Mouse (Mus musculus) midbrain, embryonic 11.5 days (tissue): ENCODE measurements around the gene Bbip1. TPM values are rescaled to one million over a fixed set of nuclear protein-coding genes. Genes with fewer than 3 reads are reported as not detected.

Experiments used
- ATAC-seq: fragments of 200-750 bp; cut with Nextera tagmentation; 2 replicates; pipeline ENCODE4 v1.8.0; 2017; ENCODE audit warnings: moderate TSS enrichment, moderate library complexity; ENCODE audit not compliant: low FRiP score
- DNase-seq: peaks from one replicate; pipeline ENCODE4 v3.0.0; 2015; ENCODE audit warnings: low spot score; ENCODE audit errors: missing footprints
- H3K27ac ChIP-seq: fragments of 300-500 bp; sonication (generic); 2 replicates; pipeline ENCODE4 v1.5.1; 2014; ENCODE audit warnings: low read depth, low read length
- H3K27me3 ChIP-seq: fragments of 300-500 bp; sonication (generic); 2 replicates; pipeline ENCODE4 v1.6.1; 2014; ENCODE audit warnings: mild to moderate bottlenecking, low read length, moderate library complexity, mixed read lengths; ENCODE audit not compliant: control insufficient read depth, insufficient read depth
- H3K36me3 ChIP-seq: fragments of 300-500 bp; sonication (generic); 2 replicates; pipeline ENCODE4 v1.6.1; 2014; ENCODE audit warnings: mild to moderate bottlenecking, low read length, moderate library complexity, mixed read lengths; ENCODE audit not compliant: control insufficient read depth, insufficient read depth
- H3K4me1 ChIP-seq: fragments of 300-500 bp; sonication (generic); 2 replicates; pipeline ENCODE4 v1.6.1; 2014; ENCODE audit warnings: low read length; ENCODE audit not compliant: control insufficient read depth, insufficient read depth
- H3K4me2 ChIP-seq: fragments of 300-500 bp; sonication (generic); 2 replicates; pipeline ENCODE4 v1.6.1; 2014; ENCODE audit warnings: mild to moderate bottlenecking, moderate library complexity
- H3K4me3 ChIP-seq: fragments of 300-500 bp; sonication (generic); 2 replicates; pipeline ENCODE4 v1.5.1; 2014; ENCODE audit warnings: low read depth, low read length
- H3K9ac ChIP-seq: fragments of 300-500 bp; sonication (generic); 2 replicates; pipeline ENCODE4 v1.6.1; 2014; ENCODE audit warnings: low read length
- H3K9me3 ChIP-seq: fragments of 300-500 bp; sonication (generic); 2 replicates; pipeline ENCODE4 v1.6.1; 2016; ENCODE audit warnings: low read length; ENCODE audit not compliant: control insufficient read depth
- WGBS: fragments of 180-500 bp; shearing (Covaris S2); extraction: QIAGEN DNeasy Blood & Tissue Kit; methylation state at CpG from one replicate; pipeline ENCODE4 v1.1.7; 2014; 5-methylcytosine and 5-hydroxymethylcytosine counted together
- polyA plus RNA-seq: library from polyadenylated mRNA; unstranded; fragments of >200 nt; fragmentation: Nextera tagmentation; extraction: Ambion mirVana; gene quantifications from 2 replicates; pipeline ENCODE4 v1.2.1, GENCODE M21; 2014

Bbip1 gene
- polyA plus RNA-seq, 1 experiment from 2014 or later = 148 TPM

DNA sequence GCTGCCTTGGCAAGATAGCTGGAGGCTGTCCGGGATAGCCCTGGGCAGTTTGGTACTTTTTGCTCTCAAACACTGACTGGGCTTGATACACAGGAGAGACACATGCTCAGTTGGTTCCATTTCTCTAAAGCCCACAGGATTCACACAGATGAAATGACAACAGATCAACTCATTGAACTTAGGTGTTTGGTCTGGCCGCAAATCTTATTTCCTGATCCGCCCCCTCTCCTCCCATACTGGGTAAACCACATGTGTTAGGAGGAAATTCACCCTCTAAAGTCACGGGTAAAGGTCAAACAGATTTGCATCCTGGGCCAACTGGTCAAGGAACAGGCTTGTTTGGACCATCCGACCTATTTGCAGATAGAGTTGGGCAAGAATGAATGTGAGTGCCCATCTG lies 54.9 kb downstream of the Bbip1 start:
- no peak for ATAC-seq
- 83% methylated on average over 5 of the region's 5 CpGs for WGBS
- peak; percentile 54 for DNase-seq
- Histone ChIP-seq H3K9me3 (no peaks in the 10 kb centered on the region), H3K4me3 (no peak overlapping the region), H3K4me2 (no peak overlapping the region), H3K27me3 (no peaks in the 10 kb centered on the region), H3K4me1 (no peaks in the 10 kb centered on the region), H3K9ac (no peak overlapping the region), H3K36me3 (no peaks in the 10 kb centered on the region), H3K27ac (no peak overlapping the region)

- Histone ChIP-seq H3K27me3 (no peaks in the 10 kb centered on the region), H3K36me3 (no peaks in the 10 kb centered on the region), H3K4me2 (no peak overlapping the region), H3K4me3 (no peak overlapping the region), H3K27ac (no peak overlapping the region), H3K9me3 (no peaks in the 10 kb centered on the region), H3K4me1 (no peaks in the 10 kb centered on the region), H3K9ac (no peak overlapping the region)
- ATAC-seq (no peak), DNase-seq (no peak)
- 86% methylated on average over 9 of the region's 9 CpGs for WGBS
Observed at GRCm38 (mm10) chr19:53888331-53888730, 56.1 kb downstream of the Bbip1 start.

- Histone ChIP-seq H3K4me3 (no peak overlapping the region), H3K27ac (no peak overlapping the region), H3K9ac (no peak overlapping the region), H3K27me3 (no peaks in the 10 kb centered on the region), H3K9me3 (no peaks in the 10 kb centered on the region), H3K4me1 (no peaks in the 10 kb centered on the region), H3K36me3 (no peaks in the 10 kb centered on the region), H3K4me2 (no peak overlapping the region)
- DNase-seq (no peak), ATAC-seq (no peak)
- 85% methylated on average over 3 of the region's 3 CpGs for WGBS
Observed at GRCm38 (mm10) chr19:53887822-53888221, 56.6 kb downstream of the Bbip1 start.

DNA sequence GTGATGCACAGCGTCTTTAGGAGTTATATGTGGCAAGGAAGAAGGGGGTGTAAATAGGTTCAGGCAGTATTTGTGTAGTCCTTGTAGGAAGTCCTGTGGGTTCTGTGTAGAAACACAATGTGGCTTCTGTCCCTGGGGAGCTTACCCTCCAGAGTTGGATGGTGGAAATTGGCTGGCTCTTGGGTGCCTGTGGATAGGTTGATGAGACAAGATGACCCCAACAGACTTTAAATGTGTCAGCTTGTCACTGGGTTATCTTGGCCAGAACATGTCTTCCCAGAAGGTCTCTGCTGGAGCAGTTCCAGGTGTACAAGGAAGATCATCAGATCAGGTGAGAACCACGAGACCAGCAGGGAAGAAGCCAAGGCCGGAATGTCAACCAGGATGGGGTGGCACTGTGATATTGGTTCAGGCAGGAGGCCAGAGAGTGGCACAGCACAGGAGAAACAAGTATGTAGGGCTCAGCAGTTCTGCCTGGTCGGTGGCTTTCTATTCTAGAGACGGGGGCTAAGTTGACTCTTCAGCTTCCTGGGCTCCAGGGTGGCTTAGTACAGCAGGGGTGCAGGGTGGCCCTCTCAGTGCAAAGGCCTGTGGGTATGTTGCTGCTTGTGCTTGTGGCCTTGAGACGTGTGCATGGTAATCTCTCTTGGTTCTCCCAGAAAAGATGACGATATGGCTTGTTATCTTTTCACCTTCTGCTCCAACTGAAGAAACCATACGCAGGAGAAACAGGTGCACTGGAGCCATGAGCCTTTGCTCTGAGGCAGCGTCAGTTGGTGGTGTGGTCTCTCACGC lies 57.7 kb downstream of the Bbip1 start:
- 89% methylated on average over 10 of the region's 10 CpGs for WGBS
- H3K36me3 ChIP-seq = no peaks in the 10 kb centered on the region
- H3K4me1 ChIP-seq = no peaks in the 10 kb centered on the region
- no peak overlapping the region for H3K4me2 ChIP-seq
- H3K9ac ChIP-seq = no peak overlapping the region
- H3K27ac ChIP-seq = no peak overlapping the region
- no peaks in the 10 kb centered on the region for H3K27me3 ChIP-seq
- ATAC-seq = no peak
- no peaks in the 10 kb centered on the region for H3K9me3 ChIP-seq
- H3K4me3 ChIP-seq = no peak overlapping the region
- DNase-seq = no peak

DNA sequence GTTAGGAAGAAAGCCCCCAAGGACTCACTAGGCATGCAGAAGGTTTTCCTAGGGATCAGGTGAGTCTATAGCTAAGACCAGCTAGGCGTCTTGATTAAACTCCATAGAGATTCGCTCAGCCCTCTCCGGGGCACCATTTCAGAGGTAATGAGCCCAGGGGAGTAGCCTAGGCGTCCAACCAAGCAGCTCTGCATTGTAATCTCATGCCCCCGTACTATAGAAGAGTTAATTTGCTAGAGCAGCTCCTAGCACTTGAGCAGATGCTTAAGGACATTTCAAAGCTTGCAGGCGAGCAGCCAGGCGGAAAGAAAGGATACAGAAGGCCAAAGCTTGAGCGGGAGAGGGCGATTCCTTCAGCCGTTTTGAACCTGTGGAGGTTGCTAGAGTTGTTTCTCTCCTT lies 59.0 kb downstream of the Bbip1 start:
- H3K27me3 ChIP-seq = no peaks in the 10 kb centered on the region
- no peak for ATAC-seq
- no peak overlapping the region for H3K27ac ChIP-seq
- no peak overlapping the region for H3K9ac ChIP-seq
- H3K4me3 ChIP-seq = no peak overlapping the region
- H3K36me3 ChIP-seq = no peaks in the 10 kb centered on the region
- H3K4me2 ChIP-seq = no peak overlapping the region
- DNase-seq = no peak
- no peaks in the 10 kb centered on the region for H3K9me3 ChIP-seq
- WGBS = 15% methylated on average over 10 of the region's 10 CpGs
- no peaks in the 10 kb centered on the region for H3K4me1 ChIP-seq

DNA sequence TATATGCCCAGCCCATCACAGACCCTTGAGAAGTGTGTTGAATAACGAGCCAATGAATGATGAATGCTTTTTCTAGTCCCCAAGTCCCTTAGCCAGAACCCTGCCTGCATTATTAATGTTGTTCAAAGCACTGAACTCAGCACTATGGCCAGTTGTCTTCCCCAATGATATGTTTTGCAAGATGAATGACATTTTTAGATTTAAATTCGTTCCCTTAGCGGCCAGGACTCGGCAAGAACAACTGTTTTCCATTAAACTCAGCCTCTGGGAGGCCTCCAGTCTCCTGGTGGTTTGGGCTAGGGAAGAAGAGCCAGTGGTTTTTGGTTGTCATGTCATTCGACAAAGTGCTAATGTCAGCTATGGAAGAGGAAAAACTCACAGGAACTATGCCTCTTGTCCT lies 62.6 kb downstream of the Bbip1 start:
- Histone ChIP-seq H3K4me1 (no peaks in the 10 kb centered on the region), H3K9me3 (no peaks in the 10 kb centered on the region), H3K27me3 (0 out of 2 replicates have a peak, but pooled peaks cover 2% of the 10 kb centered on the region), H3K9ac (no peak overlapping the region), H3K36me3 (no peaks in the 10 kb centered on the region), H3K4me3 (no peak overlapping the region), H3K27ac (no peak overlapping the region), H3K4me2 (no peak overlapping the region)
- ATAC-seq (no peak), DNase-seq (no peak)
- WGBS = 69% methylated on average over 5 of the region's 5 CpGs

DNA sequence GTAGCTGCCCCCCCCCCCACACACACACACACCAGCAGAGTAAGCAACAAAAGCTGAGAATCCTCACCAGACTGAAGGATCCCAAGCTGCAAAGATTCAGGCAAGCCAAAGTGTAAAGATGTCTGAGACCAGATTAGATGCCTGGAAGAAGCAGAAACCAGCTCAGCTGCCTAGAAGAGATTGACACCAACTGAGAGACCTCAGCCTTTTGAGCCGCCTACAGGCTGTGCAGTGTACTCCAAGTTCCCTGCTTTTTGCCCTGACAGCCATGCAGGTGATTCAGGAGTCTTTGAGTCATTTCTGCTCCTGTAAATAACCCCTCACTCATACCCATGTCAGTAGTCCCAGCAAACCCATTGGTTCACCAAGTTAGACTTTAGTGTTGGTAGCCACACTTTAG lies 64.0 kb downstream of the Bbip1 start:
- Histone ChIP-seq H3K9me3 (no peaks in the 10 kb centered on the region), H3K27me3 (peaks cover 2% of the 10 kb centered on the region; the same call in 1 of the 2 replicates), H3K27ac (no peak overlapping the region), H3K4me1 (no peaks in the 10 kb centered on the region), H3K9ac (no peak overlapping the region), H3K4me3 (no peak overlapping the region), H3K36me3 (no peaks in the 10 kb centered on the region), H3K4me2 (no peak overlapping the region)
- no peak for ATAC-seq
- DNase-seq = no peak
- WGBS = 81% methylated on average over 1 of the region's 1 CpGs

Other genes starting within 250 kb of the Bbip1 start
- 61.9 and 65.7 TPM in 2 replicates for gene Pdcd4, start 52.4 kb downstream of the Bbip1 start, polyA plus RNA-seq
- 78.6 and 88.5 TPM in 2 replicates for gene Shoc2, start 321 bp downstream of the Bbip1 start, polyA plus RNA-seq
- gene Adra2a, start 99.5 kb upstream of the Bbip1 start, polyA plus RNA-seq = 1.3 and 1.4 TPM in 2 replicates